Mouse (Mus musculus): ENCODE results near the gene Olfr51.
"Not testable (repeated sequence)": the region's sequence is repeated elsewhere in the genome, so short reads cannot be mapped to it uniquely, and the experiment has no call there.

- TF ChIP-seq EP300 (IDR thresholded peaks at IDR 0.05; ENCODE audit: insufficient read depth, low read depth, low read length); CTCF (IDR thresholded peaks at IDR 0.05); POLR2A (IDR thresholded peaks at IDR 0.05; ENCODE audit: insufficient read depth, low read depth, low read length): not testable (repeated sequence)
These were observed 30.7 kb downstream of the Olfr51 start for GRCm38 (mm10) chr11:51034141-51034540.
